Mouse (Mus musculus): ENCODE data around the gene Wasf2. TPM values are rescaled to one million over a fixed set of nuclear protein-coding genes. Genes with fewer than 3 reads are reported as not detected.

Gene Wasf2
- polyA plus RNA-seq (2014; fragmentation: Illumina TruSeq; extraction: RNeasy Lipid Tissue Mini Kit (QIAGEN cat#74804); ENCODE audit: low read depth, low replicate concordance): 135 TPM

GRCm38 (mm10) chr4:133129931-133130889 is at the start of gene Wasf2:
Gene Wasf2, plus strand, starts transcription at chr4:133130505.

GRCm38 (mm10) chr4:133211751-133212561 is 81.7 kb downstream of the Wasf2 start, which contains the start of the genes Cd164l2 and Gpr3:
Gene Cd164l2, plus strand, starts transcription at chr4:133212131.
Gene Gpr3, minus strand, starts transcription at chr4:133212536.

GRCm38 (mm10) chr4:133240490-133240921 is 110.2 kb downstream of the Wasf2 start, which contains the start of gene Map3k6:
Gene Map3k6, plus strand, starts transcription at chr4:133240818.

Other genes starting within 250 kb of the Wasf2 start
- gene Stx12, start 246.0 kb upstream of the Wasf2 start, polyA plus RNA-seq (2014; fragmentation: Illumina TruSeq; extraction: RNeasy Lipid Tissue Mini Kit (QIAGEN cat#74804); ENCODE audit: low read depth, low replicate concordance): 68.1 TPM
- gene Fam76a, start 207.9 kb upstream of the Wasf2 start, polyA plus RNA-seq (2014; fragmentation: Illumina TruSeq; extraction: RNeasy Lipid Tissue Mini Kit (QIAGEN cat#74804); ENCODE audit: low read depth, low replicate concordance): 330 TPM
- gene Fgr, start 156.4 kb upstream of the Wasf2 start, polyA plus RNA-seq (2014; fragmentation: Illumina TruSeq; extraction: RNeasy Lipid Tissue Mini Kit (QIAGEN cat#74804); ENCODE audit: low read depth, low replicate concordance): 0.29 TPM
- 2.3 TPM for gene Ahdc1, start 119.2 kb upstream of the Wasf2 start, polyA plus RNA-seq (2014; fragmentation: Illumina TruSeq; extraction: RNeasy Lipid Tissue Mini Kit (QIAGEN cat#74804); ENCODE audit: low read depth, low replicate concordance)
- gene Cd164l2, start 81.6 kb downstream of the Wasf2 start, polyA plus RNA-seq (2014; fragmentation: Illumina TruSeq; extraction: RNeasy Lipid Tissue Mini Kit (QIAGEN cat#74804); ENCODE audit: low read depth, low replicate concordance): not detected
- 0.53 TPM for gene Gpr3, start 82.0 kb downstream of the Wasf2 start, polyA plus RNA-seq (2014; fragmentation: Illumina TruSeq; extraction: RNeasy Lipid Tissue Mini Kit (QIAGEN cat#74804); ENCODE audit: low read depth, low replicate concordance)
- gene Map3k6, start 110.3 kb downstream of the Wasf2 start, polyA plus RNA-seq (2014; fragmentation: Illumina TruSeq; extraction: RNeasy Lipid Tissue Mini Kit (QIAGEN cat#74804); ENCODE audit: low read depth, low replicate concordance): 0.53 TPM
- not detected for gene Sytl1, start 132.6 kb downstream of the Wasf2 start, polyA plus RNA-seq (2014; fragmentation: Illumina TruSeq; extraction: RNeasy Lipid Tissue Mini Kit (QIAGEN cat#74804); ENCODE audit: low read depth, low replicate concordance)
- 1.3 TPM for gene Tmem222, start 147.3 kb downstream of the Wasf2 start, polyA plus RNA-seq (2014; fragmentation: Illumina TruSeq; extraction: RNeasy Lipid Tissue Mini Kit (QIAGEN cat#74804); ENCODE audit: low read depth, low replicate concordance)
- 34.7 TPM for gene Wdtc1, start 223.0 kb downstream of the Wasf2 start, polyA plus RNA-seq (2014; fragmentation: Illumina TruSeq; extraction: RNeasy Lipid Tissue Mini Kit (QIAGEN cat#74804); ENCODE audit: low read depth, low replicate concordance)
- gene Slc9a1, start 239.2 kb downstream of the Wasf2 start, polyA plus RNA-seq (2014; fragmentation: Illumina TruSeq; extraction: RNeasy Lipid Tissue Mini Kit (QIAGEN cat#74804); ENCODE audit: low read depth, low replicate concordance): 1.8 TPM